Mouse (Mus musculus) CH12.LX (cell line): ENCODE data around the gene 1700020N01Rik.

Experiments used
- CTCF ChIP-seq, 2 experiments: IDR thresholded peaks in 1 of 2; conservative IDR thresholded peaks in 1 of 2; 2 replicates each; pipeline ENCODE4 v1.5.1; 2011 to 2012; ENCODE audit warnings: low read depth in 2 of 2, low read length in 2 of 2, improper control_type of control experiment in 1 of 2, inconsistent platforms in 1 of 2, mild to moderate bottlenecking in 1 of 2, moderate library complexity in 1 of 2
- EP300 ChIP-seq: IDR thresholded peaks from 2 replicates; pipeline ENCODE4 v1.6.1; 2011; ENCODE audit warnings: low read length, improper control_type of control experiment
- HCFC1 ChIP-seq: IDR thresholded peaks from 2 replicates; pipeline ENCODE4 v1.6.1; 2012; ENCODE audit warnings: low read depth, mild to moderate bottlenecking, inconsistent platforms, low read length, improper control_type of control experiment
- MEF2A ChIP-seq: IDR thresholded peaks from 2 replicates; pipeline ENCODE4 v1.6.1; 2014; ENCODE audit warnings: low read depth, mild to moderate bottlenecking, inconsistent platforms, low read length, improper control_type of control experiment, borderline replicate concordance
- POLR2A ChIP-seq: IDR thresholded peaks from 2 replicates; pipeline ENCODE4 v1.6.1; 2011; ENCODE audit warnings: low read depth, mild to moderate bottlenecking, improper control_type of control experiment, low read length
- ZC3H11A ChIP-seq: IDR thresholded peaks from 2 replicates; pipeline ENCODE4 v1.6.1; 2012; ENCODE audit warnings: low read depth, mild to moderate bottlenecking, inconsistent platforms, low read length, improper control_type of control experiment

DNA sequence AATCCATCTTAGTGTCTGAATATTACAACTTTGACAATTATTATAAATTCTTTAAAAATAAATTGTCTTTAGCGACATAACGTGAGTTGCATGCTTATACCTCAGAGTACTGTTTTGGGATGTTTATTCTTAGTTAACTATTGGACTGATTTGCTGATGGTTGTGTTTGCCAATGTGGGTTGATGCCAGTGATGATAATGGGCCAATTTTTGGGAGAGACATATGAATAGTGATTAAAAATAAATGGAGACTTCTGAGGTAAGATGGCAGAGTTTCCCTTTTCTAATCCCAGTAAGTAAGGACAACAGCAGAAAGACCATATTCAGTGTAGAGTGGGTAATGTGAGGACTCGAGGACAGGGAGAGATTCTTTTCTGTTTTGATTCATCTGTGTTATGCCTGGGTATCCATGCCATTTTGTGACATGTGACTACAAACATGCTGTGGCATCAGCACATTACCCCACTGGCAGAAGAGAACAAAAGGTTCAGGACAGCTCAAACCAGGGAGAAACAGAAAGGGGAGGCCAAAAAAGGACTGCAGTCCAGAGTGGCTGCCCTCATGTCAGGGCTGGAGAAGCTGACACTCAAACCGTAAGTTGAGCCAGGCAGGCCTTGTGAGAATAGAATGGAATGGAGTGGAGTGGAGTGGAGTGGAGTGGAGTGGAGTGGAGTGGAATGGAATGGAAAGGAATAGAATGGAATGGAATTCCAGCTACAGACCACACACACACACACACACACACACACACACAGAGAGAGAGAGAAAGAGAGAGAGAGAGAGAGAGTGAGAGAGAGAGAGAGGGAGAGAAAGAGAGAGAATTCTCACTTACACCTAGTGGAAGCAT, 4.7 kb upstream of the 1700020N01Rik start:
- no peak for TF ChIP-seq MEF2A
- TF ChIP-seq HCFC1: no peak
- no peak for TF ChIP-seq POLR2A
- TF ChIP-seq ZC3H11A: no peak
- no peak for TF ChIP-seq CTCF (conservative IDR thresholded peaks at IDR 0.05 in 1 of 2, IDR thresholded peaks at IDR 0.05 in 1 of 2; ENCODE audit: low read depth in 2 of 2, low read length in 2 of 2)
- no peak for TF ChIP-seq EP300
